27 mouse cellular contexts compared by ENCODE assay signal in the genomic region with DNA sequence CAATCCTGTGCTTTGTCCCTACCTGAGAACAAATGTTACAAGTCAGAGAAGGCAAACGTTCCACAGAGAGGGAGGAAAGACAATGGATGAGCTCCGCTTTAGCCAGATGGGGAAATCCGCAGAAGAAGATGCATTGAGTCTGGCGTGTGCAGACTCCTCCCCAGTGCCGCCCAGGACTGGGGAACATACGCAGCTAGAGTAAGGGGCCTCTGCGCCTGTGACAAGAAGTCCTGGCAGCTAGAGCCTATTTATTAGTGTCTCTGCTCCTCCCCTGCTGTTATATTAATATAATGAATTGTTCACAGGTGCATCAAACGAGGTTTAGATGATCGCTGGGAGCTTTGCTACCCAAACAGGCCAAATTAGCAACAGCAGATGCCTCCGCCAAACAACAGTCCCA.
"Had no signal": no experiment of that assay in that cellular context is flagged by ENCODE, and none has a peak within 500 bp of the region (broad histone marks: within the 10 kb centered on the region; RNA-seq: fewer than 3 reads in every experiment).

No protein-coding gene starts in this region.

- H3K27ac ChIP-seq: kidney, embryonic 15.5 days; limb, embryonic 10.5 days; limb, embryonic 13.5 days; liver, embryonic 12.5 days; liver, embryonic 15.5 days; lung, embryonic 15.5 days; midbrain, embryonic 10.5 days; midbrain, embryonic 13.5 days; neural tube, embryonic 15.5 days; stomach, postnatal 0 days had no signal

- H3K4me1 ChIP-seq: kidney, embryonic 15.5 days; limb, embryonic 10.5 days; limb, embryonic 13.5 days; liver, embryonic 12.5 days; liver, embryonic 15.5 days; lung, embryonic 15.5 days; megakaryocyte, embryonic 14.5 days; neural tube, embryonic 15.5 days had no signal

- H3K9ac ChIP-seq: kidney, embryonic 15.5 days; limb, embryonic 13.5 days; liver, embryonic 12.5 days; liver, embryonic 15.5 days; lung, embryonic 15.5 days; midbrain, embryonic 13.5 days; neural tube, embryonic 15.5 days had no signal

- H3K9me3 ChIP-seq: kidney, embryonic 15.5 days; limb, embryonic 10.5 days; limb, embryonic 13.5 days; liver, embryonic 12.5 days; liver, embryonic 15.5 days; lung, embryonic 15.5 days; midbrain, embryonic 10.5 days; midbrain, embryonic 13.5 days; neural tube, embryonic 15.5 days had no signal

- H3K27me3 ChIP-seq: kidney, embryonic 15.5 days; limb, embryonic 13.5 days; liver, embryonic 12.5 days; liver, embryonic 15.5 days; lung, embryonic 15.5 days; megakaryocyte, embryonic 14.5 days; midbrain, embryonic 13.5 days; neural tube, embryonic 15.5 days had no signal

- ATAC-seq: liver, embryonic 12.5 days; midbrain, embryonic 13.5 days; midbrain, embryonic 16.5 days had no signal

- DNase-seq: kidney, adult 8-10 months; kidney, postnatal 10 days; kidney, postnatal 4 days; layer of hippocampus, postnatal 36 days; liver; lung, adult 18-20 months; lung, postnatal 10 days; lung, postnatal 36 days; right cerebral cortex, adult 18-20 months; right cerebral cortex, postnatal 14 days; right cerebral cortex, postnatal 4 days; thymus, adult 2 months; thymus, postnatal 14 days; thymus, postnatal 4 days had no signal

- H3K4me2 ChIP-seq: kidney, embryonic 15.5 days; limb, embryonic 13.5 days; liver, embryonic 12.5 days; liver, embryonic 15.5 days; lung, embryonic 15.5 days; midbrain, embryonic 13.5 days; neural tube, embryonic 15.5 days had no signal

- H3K36me3 ChIP-seq: kidney, embryonic 15.5 days; limb, embryonic 10.5 days; limb, embryonic 13.5 days; liver, embryonic 12.5 days; liver, embryonic 15.5 days; lung, embryonic 15.5 days; midbrain, embryonic 10.5 days; midbrain, embryonic 13.5 days; neural tube, embryonic 15.5 days had no signal

- H3K4me3 ChIP-seq: kidney, embryonic 15.5 days; limb, embryonic 10.5 days; limb, embryonic 13.5 days; liver, embryonic 12.5 days; liver, embryonic 15.5 days; lung, embryonic 15.5 days; megakaryocyte, embryonic 14.5 days; midbrain, embryonic 10.5 days; midbrain, embryonic 13.5 days; myocyte; neural tube, embryonic 15.5 days had no signal
